Comparison of ENCODE assay signal across 16 mouse cellular contexts in genomic region chr5:149748640-149749580, GRCm38 (mm10).
DNase-seq lines count a peak whose midpoint lies in the region; ATAC-seq and TF ChIP-seq lines count a peak whose summit lies in the region.
"Had no signal": no experiment of that assay in that cellular context is flagged by ENCODE, and none has a peak within 500 bp of the region (broad histone marks: within the 10 kb centered on the region; RNA-seq: fewer than 3 reads in every experiment).

No protein-coding gene starts in this region.

- no peak overlapping the region for H3K9ac ChIP-seq in liver, embryonic 14.5 days (replicated peaks)
- no peak overlapping the region for H3K9ac ChIP-seq in MEL (ENCODE audit: control insufficient read depth, low read depth, low read length, poor library complexity, severe bottlenecking)
- H3K9ac ChIP-seq in forebrain, embryonic 11.5 days (ENCODE audit: low read length) = no peak overlapping the region
- H3K9ac ChIP-seq: limb, embryonic 15.5 days; midbrain, embryonic 15.5 days had no signal

- H3K4me2 ChIP-seq in liver, embryonic 14.5 days (ENCODE audit: low read depth) = no peak overlapping the region
- no peak overlapping the region for H3K4me2 ChIP-seq in forebrain, embryonic 11.5 days (ENCODE audit: low read depth, low read length, severe bottlenecking)
- H3K4me2 ChIP-seq: limb, embryonic 15.5 days; midbrain, embryonic 15.5 days had no signal

- no peaks in the 10 kb centered on the region for H3K9me3 ChIP-seq in liver, embryonic 14.5 days (ENCODE audit: control insufficient read depth, low read length)
- H3K9me3 ChIP-seq in MEL (replicated peaks; ENCODE audit: insufficient read depth, low read length) = no peaks in the 10 kb centered on the region
- no peaks in the 10 kb centered on the region for H3K9me3 ChIP-seq in forebrain, embryonic 11.5 days (ENCODE audit: control insufficient read depth, low read length)
- H3K9me3 ChIP-seq: limb, embryonic 15.5 days; midbrain, embryonic 15.5 days had no signal

- no peaks in the 10 kb centered on the region for H3K27me3 ChIP-seq in liver, embryonic 14.5 days (ENCODE audit: control insufficient read depth, insufficient read depth, low read length)
- no peaks in the 10 kb centered on the region for H3K27me3 ChIP-seq in MEL (ENCODE audit: control insufficient read depth in 1 of 2, insufficient read depth in 2 of 2, low read length in 2 of 2)
- no peaks in the 10 kb centered on the region for H3K27me3 ChIP-seq in small intestine, adult 2 months (ENCODE audit: control insufficient read depth, insufficient read depth, low read length)
- no peaks in the 10 kb centered on the region for H3K27me3 ChIP-seq in forebrain, embryonic 11.5 days (ENCODE audit: control insufficient read depth, insufficient read depth, low read length)
- H3K27me3 ChIP-seq: limb, embryonic 15.5 days; midbrain, embryonic 15.5 days had no signal

- H3K79me2 ChIP-seq in MEL (ENCODE audit: control insufficient read depth, insufficient read depth, low read length, poor library complexity) = no peaks in the 10 kb centered on the region

- no peaks in the 10 kb centered on the region for H3K36me3 ChIP-seq in liver, embryonic 14.5 days (replicated peaks; ENCODE audit: control insufficient read depth, insufficient read depth, low read depth)
- no peaks in the 10 kb centered on the region for H3K36me3 ChIP-seq in MEL (ENCODE audit: control insufficient read depth in 1 of 2, insufficient read depth in 2 of 2, low read length in 2 of 2)
- peaks cover 3% of the 10 kb centered on the region; the same call in 1 of the 2 replicates for H3K36me3 ChIP-seq in small intestine, adult 2 months (ENCODE audit: control insufficient read depth, insufficient read depth, low read length)
- no peaks in the 10 kb centered on the region for H3K36me3 ChIP-seq in forebrain, embryonic 11.5 days (ENCODE audit: control insufficient read depth, insufficient read depth, low read length)
- H3K36me3 ChIP-seq: midbrain, embryonic 15.5 days had no signal

- no peak for TF ChIP-seq POLR2A in MEL (IDR thresholded peaks at IDR 0.05; ENCODE audit: control insufficient read depth in 1 of 2, insufficient read depth in 1 of 2, low read depth in 1 of 2, low read length in 2 of 2, poor library complexity in 1 of 2)
- no peak for TF ChIP-seq POLR2A in brain, embryonic 14.5 days (IDR thresholded peaks at IDR 0.05; ENCODE audit: borderline replicate concordance, extremely low read depth, insufficient read depth, insufficient read length, poor library complexity, severe bottlenecking)
- TF ChIP-seq POLR2A in small intestine, adult 2 months (IDR thresholded peaks at IDR 0.05; ENCODE audit: low read depth, low read length) = no peak

- no peak overlapping the region for H3K27ac ChIP-seq in liver, embryonic 14.5 days
- no peak overlapping the region for H3K27ac ChIP-seq in MEL (ENCODE audit: control insufficient read depth, low read depth, low read length)
- H3K27ac ChIP-seq in small intestine, adult 2 months (ENCODE audit: insufficient read depth, low read depth, low read length) = no peak overlapping the region
- no peak overlapping the region for H3K27ac ChIP-seq in forebrain, embryonic 11.5 days (ENCODE audit: low read depth, low read length)
- H3K27ac ChIP-seq: limb, embryonic 15.5 days; midbrain, embryonic 15.5 days had no signal

- no peak for DNase-seq in liver, embryonic 14.5 days (ENCODE audit: low read depth in 3 of 3, low spot score in 3 of 3)
- DNase-seq in liver (no peak), MEL (ENCODE audit: low read depth, low spot score) (peak; percentile 42)
- peak; percentile 31 for DNase-seq in brain, embryonic 14.5 days (ENCODE audit: low read depth)
- DNase-seq in cerebellum, postnatal 10 days = no peak
- DNase-seq in forebrain, embryonic 11.5 days (ENCODE audit: low spot score) = no peak
- DNase-seq: adrenal gland, adult 8-10 months; cerebellum, adult 11-12 months; heart, adult 18-20 months; heart, postnatal 36 days; kidney, adult 9 months; lung, postnatal 4 days had no signal

- TF ChIP-seq CTCF in liver, embryonic 14.5 days (IDR thresholded peaks at IDR 0.05; ENCODE audit: low read depth) = peak; percentile 46
- peak; percentile 50 to 58 (median 56) for TF ChIP-seq CTCF in MEL (IDR thresholded peaks at IDR 0.05 in 2 of 3, conservative IDR thresholded peaks at IDR 0.05 in 1 of 3; ENCODE audit: control insufficient read depth in 1 of 3, insufficient read depth in 1 of 3, low read depth in 2 of 3, low read length in 3 of 3, poor library complexity in 1 of 3, severe bottlenecking in 1 of 3)
- TF ChIP-seq CTCF in brain, embryonic 14.5 days (IDR thresholded peaks at IDR 0.05; ENCODE audit: borderline replicate concordance, extremely low read depth, insufficient read depth, insufficient read length) = peak; percentile 36; the same call in 1 of the 2 replicates
- TF ChIP-seq CTCF in small intestine, adult 2 months (IDR thresholded peaks at IDR 0.05; ENCODE audit: extremely low read depth, insufficient read length, insufficient replicate concordance, low read depth, low read length) = peak; percentile 21; the same call in 1 of the 2 replicates

- TF ChIP-seq RAD21 in MEL (IDR thresholded peaks at IDR 0.05; ENCODE audit: low read depth, low read length) = peak; percentile 4

- 79% methylated on average over 27 of the region's 27 CpGs for WGBS in liver, embryonic 14.5 days (ENCODE audit: insufficient replicate concordance)
- 87% methylated on average over 27 of the region's 27 CpGs for WGBS in small intestine, adult 2 months
- WGBS in forebrain, embryonic 11.5 days = 86% methylated on average over 27 of the region's 27 CpGs

- no peak overlapping the region for H3K4me3 ChIP-seq in liver, embryonic 14.5 days (ENCODE audit: insufficient read depth in 1 of 2, low read depth in 2 of 2, low read length in 2 of 2)
- H3K4me3 ChIP-seq in MEL (ENCODE audit: control insufficient read depth in 1 of 2, insufficient read depth in 1 of 2, low read depth in 2 of 2, low read length in 2 of 2) = no peak overlapping the region
- H3K4me3 ChIP-seq in small intestine, adult 2 months (ENCODE audit: low read depth, low read length) = no peak overlapping the region
- H3K4me3 ChIP-seq in forebrain, embryonic 11.5 days (ENCODE audit: low read depth, low read length) = no peak overlapping the region
- H3K4me3 ChIP-seq: limb, embryonic 15.5 days; midbrain, embryonic 15.5 days had no signal

- ATAC-seq in liver, embryonic 14.5 days (ENCODE audit: insufficient read depth) = no peak
- ATAC-seq in forebrain, embryonic 11.5 days (replicated peaks; ENCODE audit: low FRiP score) = no peak
- ATAC-seq: forebrain, embryonic 16.5 days; midbrain, embryonic 15.5 days had no signal

- no peak for TF ChIP-seq EP300 in liver, embryonic 14.5 days (IDR thresholded peaks at IDR 0.05; ENCODE audit: low read depth)
- no peak for TF ChIP-seq EP300 in MEL (IDR thresholded peaks at IDR 0.05; ENCODE audit: low read depth in 1 of 2, low read length in 2 of 2)

- no peaks in the 10 kb centered on the region for H3K4me1 ChIP-seq in liver, embryonic 14.5 days (replicated peaks; ENCODE audit: control insufficient read depth in 2 of 2, insufficient read depth in 2 of 2, low read length in 1 of 2)
- no peaks in the 10 kb centered on the region for H3K4me1 ChIP-seq in MEL (ENCODE audit: control insufficient read depth in 1 of 2, insufficient read depth in 2 of 2, low read length in 2 of 2)
- no peaks in the 10 kb centered on the region for H3K4me1 ChIP-seq in small intestine, adult 2 months (ENCODE audit: control insufficient read depth, insufficient read depth, insufficient read length, low read length)
- H3K4me1 ChIP-seq in forebrain, embryonic 11.5 days (replicated peaks; ENCODE audit: control insufficient read depth, insufficient read depth, low read length) = no peaks in the 10 kb centered on the region
- H3K4me1 ChIP-seq: limb, embryonic 15.5 days; midbrain, embryonic 15.5 days had no signal

TF ChIP-seq in MEL, 35 proteins besides CTCF, POLR2A, EP300 and RAD21:
- no peak for TF ChIP-seq POLR2AphosphoS2 (IDR thresholded peaks at IDR 0.05; ENCODE audit: low read length)
- TF ChIP-seq MAFK (IDR thresholded peaks at IDR 0.05; ENCODE audit: borderline replicate concordance, low read depth, low read length) = no peak
- peak; percentile 29; the same call in 1 of the 2 replicates for TF ChIP-seq SMC3 (IDR thresholded peaks at IDR 0.05; ENCODE audit: low read depth, low read length)
- TF ChIP-seq BHLHE40 (IDR thresholded peaks at IDR 0.05; ENCODE audit: borderline replicate concordance, low read depth, low read length) = no peak
- TF ChIP-seq KAT2A (conservative IDR thresholded peaks at IDR 0.05; ENCODE audit: low read depth, low read length) = no peak

Comparison
In these comparisons a context has a peak if more than half of its experiments do, and no peak if none do; other contexts are left out.
1. DNase-seq: peak in MEL (single experiment) and brain, embryonic 14.5 days (single experiment); none in liver, embryonic 14.5 days (0 of 3), liver (single experiment), cerebellum, postnatal 10 days (0 of 2) and forebrain, embryonic 11.5 days (single experiment).
2. Peak in every context shown above with its lines, with median percentiles within 50 percentile points of each other: CTCF ChIP-seq.